Mouse (Mus musculus) heart, embryonic 16.5 days (tissue): ENCODE data around the gene Fcrls. TPM values are rescaled to one million over a fixed set of nuclear protein-coding genes. Genes with fewer than 3 reads are reported as not detected.

Experiments
- ATAC-seq: fragments of 200-750 bp; cut with Nextera tagmentation; replicated peaks from 2 replicates; pipeline ENCODE4 v1.8.0; 2017; ENCODE audit warnings: moderate number of reproducible peaks; ENCODE audit not compliant: insufficient read depth, low FRiP score; ENCODE audit errors: extremely low read depth
- H3K27ac ChIP-seq: fragments of 300-500 bp; sonication (generic); 2 replicates; pipeline ENCODE4 v1.5.1; 2014; ENCODE audit warnings: mild to moderate bottlenecking, low read length, control low read depth, moderate library complexity
- H3K27me3 ChIP-seq: fragments of 300-500 bp; sonication (generic); 2 replicates; pipeline ENCODE4 v1.6.1; 2014; ENCODE audit warnings: low read length, mixed read lengths; ENCODE audit not compliant: control insufficient read depth, insufficient read depth
- H3K36me3 ChIP-seq: fragments of 300-500 bp; sonication (generic); 2 replicates; pipeline ENCODE4 v1.6.1; 2014; ENCODE audit not compliant: control insufficient read depth, insufficient read depth
- H3K4me1 ChIP-seq: fragments of 300-500 bp; sonication (generic); 2 replicates; pipeline ENCODE4 v1.6.1; 2014; ENCODE audit warnings: low read length, mixed read lengths; ENCODE audit not compliant: control insufficient read depth, insufficient read depth
- H3K4me2 ChIP-seq: fragments of 300-500 bp; sonication (generic); 2 replicates; pipeline ENCODE4 v1.6.1; 2014; ENCODE audit warnings: low read depth, mild to moderate bottlenecking, control low read depth, low read length
- H3K4me3 ChIP-seq: fragments of 300-500 bp; sonication (generic); 2 replicates; pipeline ENCODE4 v1.5.1; 2014; ENCODE audit warnings: mild to moderate bottlenecking, control low read depth, low read length
- H3K9ac ChIP-seq: fragments of 300-500 bp; sonication (generic); 2 replicates; pipeline ENCODE4 v1.6.1; 2014; ENCODE audit warnings: low read length, control low read depth
- H3K9me3 ChIP-seq: fragments of 300-500 bp; sonication (generic); replicated peaks from 2 replicates; pipeline ENCODE4 v1.6.1; 2016; ENCODE audit warnings: low read length; ENCODE audit not compliant: control insufficient read depth
- WGBS: fragments of 180-500 bp; shearing (Covaris S2); extraction: QIAGEN DNeasy Blood & Tissue Kit; methylation state at CpG from one replicate; pipeline ENCODE4 v1.1.7; 2014; 5-methylcytosine and 5-hydroxymethylcytosine counted together
- polyA plus RNA-seq: library from polyadenylated mRNA; unstranded; fragments of >200 nt; fragmentation: Nextera tagmentation; extraction: Ambion mirVana; gene quantifications from 2 replicates; pipeline ENCODE4 v1.2.1, GENCODE M21; 2015

Gene Fcrls
- polyA plus RNA-seq, 1 experiment from 2014 or later, result 4.5 TPM

DNA sequence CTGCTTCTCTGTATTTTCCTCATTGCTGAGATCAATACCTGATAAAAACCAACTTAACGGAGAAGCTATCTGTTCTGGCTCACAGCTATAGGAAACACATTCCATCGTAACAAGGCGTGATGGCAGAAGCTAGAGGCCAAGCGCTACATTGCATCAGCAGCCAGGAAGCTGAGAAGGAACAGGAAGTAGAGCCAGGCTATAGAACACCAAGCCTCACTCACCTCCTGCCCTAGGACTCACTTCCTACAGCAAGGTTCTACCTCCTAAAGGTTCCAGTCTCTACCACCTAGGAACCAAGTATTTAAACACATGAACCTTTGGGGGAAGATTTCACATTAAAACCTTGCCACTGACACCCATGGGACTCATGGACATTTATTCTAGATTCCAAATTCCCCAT is 39.9 kb downstream of the Fcrls start:
- Histone ChIP-seq H3K4me1 (no peaks in the 10 kb centered on the region), H3K9ac (no peak overlapping the region), H3K36me3 (no peaks in the 10 kb centered on the region), H3K27me3 (no peaks in the 10 kb centered on the region), H3K9me3 (no peaks in the 10 kb centered on the region), H3K27ac (no peak overlapping the region), H3K4me3 (no peak overlapping the region), H3K4me2 (no peak overlapping the region)
- WGBS, result 58% methylated on average over 4 of the region's 4 CpGs
- no peak for ATAC-seq

DNA sequence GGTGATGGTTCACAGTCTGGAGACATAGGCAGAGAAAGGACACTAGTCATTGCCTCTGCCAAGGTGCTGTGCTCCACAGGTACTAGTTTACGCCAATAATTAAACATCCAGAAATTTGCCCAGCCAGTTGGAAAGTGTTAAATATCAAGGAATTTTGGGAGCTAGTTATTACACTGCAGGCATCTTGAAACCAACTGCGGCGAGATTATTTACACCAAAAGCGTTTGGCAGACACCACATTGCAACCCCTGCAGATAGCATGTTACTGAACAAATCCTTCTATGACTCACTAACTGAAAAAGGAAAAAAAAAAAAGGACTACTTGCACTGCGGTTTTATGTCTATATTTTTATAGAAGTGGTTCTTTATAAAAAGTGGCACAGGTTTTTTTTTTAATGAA is 41.2 kb downstream of the Fcrls start:
- Histone ChIP-seq H3K4me2 (no peak overlapping the region), H3K4me3 (no peak overlapping the region), H3K9me3 (no peaks in the 10 kb centered on the region), H3K4me1 (no peaks in the 10 kb centered on the region), H3K9ac (no peak overlapping the region), H3K27ac (no peak overlapping the region), H3K36me3 (no peaks in the 10 kb centered on the region), H3K27me3 (no peaks in the 10 kb centered on the region)
- 87% methylated on average over 5 of the region's 5 CpGs for WGBS
- ATAC-seq, result no peak

DNA sequence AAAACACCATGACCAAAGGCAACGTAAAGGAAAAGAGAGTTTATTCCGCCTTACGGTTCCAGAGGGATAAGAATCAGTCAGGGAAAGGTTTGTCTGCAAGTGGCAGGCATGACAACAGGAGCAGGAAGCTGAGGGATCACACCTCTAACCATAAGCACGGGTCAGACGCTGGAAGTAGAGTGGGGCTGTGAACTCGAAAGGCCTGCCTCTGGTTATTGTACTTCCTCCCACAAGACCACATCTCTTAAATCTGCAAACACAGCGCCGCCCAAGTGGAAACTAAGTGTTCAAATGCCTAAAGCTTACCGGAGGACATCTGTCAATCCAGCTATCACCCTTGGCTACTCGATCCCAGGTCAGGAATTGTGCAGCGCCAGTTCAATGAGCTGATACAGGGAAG is 48.4 kb downstream of the Fcrls start:
- Histone ChIP-seq H3K36me3 (no peaks in the 10 kb centered on the region), H3K27me3 (no peaks in the 10 kb centered on the region), H3K4me3 (no peak overlapping the region), H3K4me2 (no peak overlapping the region), H3K9me3 (no peaks in the 10 kb centered on the region), H3K27ac (no peak overlapping the region), H3K4me1 (no peaks in the 10 kb centered on the region), H3K9ac (no peak overlapping the region)
- 62% methylated on average over 11 of the region's 11 CpGs for WGBS
- no peak for ATAC-seq

DNA sequence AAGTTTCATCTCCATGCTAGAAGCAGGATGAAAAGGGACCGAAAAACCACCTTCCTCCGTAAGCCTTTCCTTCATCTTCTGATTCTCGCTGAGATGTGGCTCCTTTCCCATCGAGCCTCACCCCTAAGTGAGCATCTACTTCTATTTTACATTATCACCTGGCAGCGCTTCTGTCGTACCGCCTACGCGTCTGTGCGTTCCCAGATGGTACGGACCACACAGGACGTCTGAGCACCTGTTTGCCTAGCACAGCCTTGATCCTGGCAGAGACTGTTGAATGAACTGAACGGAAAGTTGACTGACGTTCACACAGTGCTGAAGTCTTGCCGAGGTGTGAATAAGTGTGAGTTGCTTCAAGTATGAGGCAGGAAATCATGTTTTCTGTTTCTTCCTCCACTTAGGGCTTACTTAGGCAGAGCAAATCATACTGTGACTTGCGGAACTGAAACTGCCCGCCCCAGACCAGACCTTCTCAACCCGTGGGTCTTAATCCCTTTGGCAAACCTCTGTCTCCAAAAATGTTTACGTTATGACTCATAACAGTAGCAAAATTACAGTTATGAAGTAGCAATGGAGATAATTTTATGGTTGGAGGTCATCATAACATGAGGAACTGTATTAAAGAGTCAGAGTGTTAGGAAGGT is 49.2 kb downstream of the Fcrls start:
- no peak for ATAC-seq
- Histone ChIP-seq H3K27ac (no peak overlapping the region), H3K4me3 (no peak overlapping the region), H3K27me3 (no peaks in the 10 kb centered on the region), H3K9me3 (no peaks in the 10 kb centered on the region), H3K4me2 (no peak overlapping the region), H3K36me3 (no peaks in the 10 kb centered on the region), H3K4me1 (no peaks in the 10 kb centered on the region), H3K9ac (no peak overlapping the region)
- 86% methylated on average over 19 of the region's 19 CpGs for WGBS

GRCm38 (mm10) chr3:87206336-87207075 is 57.0 kb downstream of the Fcrls start:
- H3K27ac ChIP-seq, result no peak overlapping the region

More at GRCm38 (mm10) chr3:87206336-87207075, 57.0 kb downstream of the Fcrls start:
- Histone ChIP-seq H3K4me3 (no peak overlapping the region), H3K9me3 (no peaks in the 10 kb centered on the region), H3K4me1 (no peaks in the 10 kb centered on the region), H3K27me3 (no peaks in the 10 kb centered on the region), H3K4me2 (no peak overlapping the region), H3K36me3 (no peaks in the 10 kb centered on the region), H3K9ac (no peak overlapping the region)
- 76% methylated on average over 5 of the region's 5 CpGs for WGBS
- ATAC-seq, result no peak

Other genes starting within 250 kb of the Fcrls start
- gene Kirrel, start 89.0 kb downstream of the Fcrls start, polyA plus RNA-seq, result 7.6 and 10.2 TPM in 2 replicates
- gene Cd5l, start 94.1 kb upstream of the Fcrls start, polyA plus RNA-seq, result 0.22 and 0.25 TPM in 2 replicates
- gene Fcrl1, start 112.6 kb upstream of the Fcrls start, polyA plus RNA-seq, result 0.25 TPM in 2 replicates
- not detected in 2 replicates for gene Fcrl5, start 172.0 kb upstream of the Fcrls start, polyA plus RNA-seq